Mouse (Mus musculus) forebrain, embryonic 14.5 days (tissue): ENCODE results near the gene Tle2. TPM values are rescaled to one million over a fixed set of nuclear protein-coding genes. Genes with fewer than 3 reads are reported as not detected.

Experiments used
- ATAC-seq: fragments of 200-750 bp; cut with Nextera tagmentation; 2 replicates; pipeline ENCODE4 v1.8.0; 2017; ENCODE audit warnings: mild to moderate bottlenecking, moderate library complexity
- DNase-seq: peaks from one replicate; pipeline ENCODE4 v3.0.0-alpha.2; 2015; ENCODE audit warnings: low spot score
- H3K27ac ChIP-seq: fragments of 300-500 bp; sonication (generic); 2 replicates; pipeline ENCODE4 v1.5.1; 2014; ENCODE audit warnings: low read depth, mild to moderate bottlenecking, control low read depth, low read length, moderate library complexity
- H3K27me3 ChIP-seq: fragments of 300-500 bp; sonication (generic); replicated peaks from 2 replicates; pipeline ENCODE4 v1.6.1; 2014; ENCODE audit warnings: low read length, control low read depth, mixed read lengths; ENCODE audit not compliant: control insufficient read depth, insufficient read depth
- H3K36me3 ChIP-seq: fragments of 300-500 bp; sonication (generic); 2 replicates; pipeline ENCODE4 v1.6.1; 2014; ENCODE audit warnings: low read length, control low read depth; ENCODE audit not compliant: control insufficient read depth, insufficient read depth
- H3K4me1 ChIP-seq: fragments of 300-500 bp; sonication (generic); 2 replicates; pipeline ENCODE4 v1.6.1; 2014; ENCODE audit warnings: antibody characterized with exemption, low read length, control low read depth; ENCODE audit not compliant: control insufficient read depth, insufficient read depth
- H3K4me2 ChIP-seq: fragments of 300-500 bp; sonication (generic); 2 replicates; pipeline ENCODE4 v1.6.1; 2014; ENCODE audit warnings: mild to moderate bottlenecking, control low read depth, low read length
- H3K4me3 ChIP-seq: fragments of 300-500 bp; sonication (generic); 2 replicates; pipeline ENCODE4 v1.5.1; 2014; ENCODE audit warnings: low read depth, low read length, control low read depth
- H3K9ac ChIP-seq: fragments of 300-500 bp; sonication (generic); 2 replicates; pipeline ENCODE4 v1.6.1; 2014; ENCODE audit warnings: mild to moderate bottlenecking, low read length, control low read depth, moderate library complexity
- H3K9me3 ChIP-seq: fragments of 300-500 bp; sonication (generic); replicated peaks from 2 replicates; pipeline ENCODE4 v1.6.1; 2016; ENCODE audit warnings: low read length, control low read depth, mixed read lengths; ENCODE audit not compliant: control insufficient read depth
- WGBS: fragments of 180-500 bp; shearing (Covaris S2); extraction: QIAGEN DNeasy Blood & Tissue Kit; methylation state at CpG from one replicate; pipeline ENCODE4 v1.1.7; 2014; 5-methylcytosine and 5-hydroxymethylcytosine counted together
- polyA plus RNA-seq: library from polyadenylated mRNA; unstranded; fragments of >200 nt; fragmentation: Nextera tagmentation; extraction: Ambion mirVana; gene quantifications from 2 replicates; pipeline ENCODE4 v1.2.1, GENCODE M21; 2014

Gene Tle2
- polyA plus RNA-seq, 1 experiment from 2014 or later: 12.0 TPM

- 80% methylated on average over 6 of the region's 6 CpGs for WGBS
- no peak overlapping the region for H3K4me3 ChIP-seq
- ATAC-seq (no peak), DNase-seq (no peak)
- H3K9me3 ChIP-seq: no peaks in the 10 kb centered on the region
- H3K27me3 ChIP-seq: no peaks in the 10 kb centered on the region
- H3K36me3 ChIP-seq: no peaks in the 10 kb centered on the region
- no peak overlapping the region for H3K9ac ChIP-seq
- no peak overlapping the region for H3K4me2 ChIP-seq
- H3K4me1 ChIP-seq: peaks cover 21% of the 10 kb centered on the region
- H3K27ac ChIP-seq: no peak overlapping the region
Observed at GRCm38 (mm10) chr10:81638101-81638500, 63.7 kb downstream of the Tle2 start.

Other genes with a start within 250 kb of the Tle2 start
- 2.9 and 4.1 TPM in 2 replicates for gene Tbxa2r, start 245.8 kb upstream of the Tle2 start, polyA plus RNA-seq
- gene Gipc3, start 231.3 kb upstream of the Tle2 start, polyA plus RNA-seq: not detected in 2 replicates
- 42.5 and 44.4 TPM in 2 replicates for gene Hmg20b, start 224.1 kb upstream of the Tle2 start, polyA plus RNA-seq
- 4.1 and 4.9 TPM in 2 replicates for gene Mfsd12, start 217.1 kb upstream of the Tle2 start, polyA plus RNA-seq
- gene 4930404N11Rik, start 208.7 kb upstream of the Tle2 start, polyA plus RNA-seq: 0.33 TPM in 1 of 2 replicates, not detected in the other
- gene Fzr1, start 196.0 kb upstream of the Tle2 start, polyA plus RNA-seq: 101 and 109 TPM in 2 replicates
- 78.7 and 78.8 TPM in 2 replicates for gene Dohh, start 190.1 kb upstream of the Tle2 start, polyA plus RNA-seq
- gene Gm48551, start 190.1 kb upstream of the Tle2 start, polyA plus RNA-seq: 3.6 and 4.8 TPM in 2 replicates
- gene Gm48552, start 185.6 kb upstream of the Tle2 start, polyA plus RNA-seq: 0.65 and 0.69 TPM in 2 replicates
- 1.5 and 2.0 TPM in 2 replicates for gene Smim24, start 181.5 kb upstream of the Tle2 start, polyA plus RNA-seq
- 16.6 and 17.9 TPM in 2 replicates for gene Nfic, start 118.9 kb upstream of the Tle2 start, polyA plus RNA-seq
- 57.9 and 69.6 TPM in 2 replicates for gene Celf5, start 91.9 kb upstream of the Tle2 start, polyA plus RNA-seq
- gene Ncln, start 78.2 kb upstream of the Tle2 start, polyA plus RNA-seq: 36.8 and 52.0 TPM in 2 replicates
- gene S1pr4, start 74.4 kb upstream of the Tle2 start, polyA plus RNA-seq: 0.26 and 0.53 TPM in 2 replicates
- gene Gna15, start 50.3 kb upstream of the Tle2 start, polyA plus RNA-seq: 0.90 and 1.2 TPM in 2 replicates
- gene Gna11, start 29.4 kb upstream of the Tle2 start, polyA plus RNA-seq: 97.6 and 98.9 TPM in 2 replicates
- gene Aes, start 15.1 kb upstream of the Tle2 start, polyA plus RNA-seq: 415 and 532 TPM in 2 replicates
- 2.4 and 2.5 TPM in 2 replicates for gene Tle6, start 26.5 kb downstream of the Tle2 start, polyA plus RNA-seq
- gene BC025920, start 31.7 kb downstream of the Tle2 start, polyA plus RNA-seq: 0.81 and 1.0 TPM in 2 replicates
- gene Sirt6, start 53.2 kb downstream of the Tle2 start, polyA plus RNA-seq: 46.0 and 47.4 TPM in 2 replicates
- gene Ankrd24, start 54.0 kb downstream of the Tle2 start, polyA plus RNA-seq: 5.2 and 6.3 TPM in 2 replicates
- 5.1 and 7.1 TPM in 2 replicates for gene Gm10778, start 74.5 kb downstream of the Tle2 start, polyA plus RNA-seq
- 20.4 and 22.1 TPM in 2 replicates for gene Zfp433, start 130.3 kb downstream of the Tle2 start, polyA plus RNA-seq
- 20.4 and 26.3 TPM in 2 replicates for gene Gm3055, start 196.6 kb downstream of the Tle2 start, polyA plus RNA-seq
- gene Gm4767, start 237.6 kb downstream of the Tle2 start, polyA plus RNA-seq: 3.1 and 4.8 TPM in 2 replicates